Mouse (Mus musculus) left cerebral cortex, postnatal 36 days (tissue): ENCODE measurements around the gene Timm10. TPM values are rescaled to one million over a fixed set of nuclear protein-coding genes. Genes with fewer than 3 reads are reported as not detected.
A peak's percentile ranks its signal among the peaks of the same experiment; 100 is the strongest.
"Not testable (repeated sequence)": the region's sequence is repeated elsewhere in the genome, so short reads cannot be mapped to it uniquely, and the experiment has no call there.

ENCODE experiments used
- DNase-seq, 2 experiments: peaks; one replicate each; pipeline ENCODE4 v3.0.0; 2021 to 2022; ENCODE audit warnings: low spot score in 2 of 2, mixed read lengths in 1 of 2
- intact Hi-C: fragments of 180-260 bp; cut with DNase I; formaldehyde crosslinking; loops from one replicate; pipeline ENCODE4 v1.15.1; 2025
- total RNA-seq, 2 experiments: library from RNA; stranded (reverse); gene quantifications; 2 replicates each; pipeline ENCODE4 v1.2.3; 2021

Gene Timm10
- total RNA-seq = 10 to 100 TPM; 53.8 to 55.9 TPM

DNA sequence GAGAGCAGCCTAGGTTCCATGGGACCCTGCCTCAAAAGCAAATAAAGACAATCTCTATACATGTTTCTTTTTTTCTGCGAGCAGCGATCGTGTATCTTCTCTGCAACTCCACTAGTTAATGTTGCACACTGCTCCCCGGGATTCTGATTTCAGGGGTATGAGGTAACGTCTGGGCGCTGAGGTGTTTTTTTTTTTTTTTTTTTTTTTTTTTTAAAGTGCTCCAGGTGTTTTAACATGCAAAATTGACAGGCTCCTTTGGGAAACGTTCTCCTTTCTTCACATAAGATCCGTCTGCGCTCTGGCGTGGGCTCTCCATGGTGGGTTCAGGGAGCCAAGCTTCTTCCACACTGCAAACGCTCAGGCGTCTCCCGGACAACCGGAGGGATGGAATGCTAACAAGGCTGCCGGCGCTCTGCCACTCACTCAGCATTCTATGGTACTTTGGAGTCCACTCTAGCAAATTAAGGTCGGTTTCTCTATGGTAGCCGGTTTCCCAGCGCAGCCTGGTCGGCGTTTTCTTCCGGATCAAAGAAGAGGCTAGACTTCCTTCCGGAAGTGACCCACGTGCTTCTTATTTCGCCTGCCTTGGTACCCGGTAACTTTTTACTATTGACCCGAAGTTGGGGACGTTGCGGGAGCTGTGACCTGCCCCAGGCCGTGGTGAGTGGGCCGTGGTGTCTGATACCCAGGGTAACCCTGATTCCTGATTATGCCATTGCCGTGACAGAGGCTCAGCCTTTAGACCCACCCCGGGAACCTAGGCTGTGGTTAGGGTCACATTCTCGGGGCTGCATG lies at the start of gene Timm10:
Gene Timm10 (plus strand): TSS at position 510 of the 795 bp plus-strand sequence.
- peak; percentile 85 to 88 for DNase-seq
- intact Hi-C loops = loop anchor here (5.0 kb wide), 1 partner anchor 221 kb away; the partner anchor contains the start of gene Tnks1bp1

DNA sequence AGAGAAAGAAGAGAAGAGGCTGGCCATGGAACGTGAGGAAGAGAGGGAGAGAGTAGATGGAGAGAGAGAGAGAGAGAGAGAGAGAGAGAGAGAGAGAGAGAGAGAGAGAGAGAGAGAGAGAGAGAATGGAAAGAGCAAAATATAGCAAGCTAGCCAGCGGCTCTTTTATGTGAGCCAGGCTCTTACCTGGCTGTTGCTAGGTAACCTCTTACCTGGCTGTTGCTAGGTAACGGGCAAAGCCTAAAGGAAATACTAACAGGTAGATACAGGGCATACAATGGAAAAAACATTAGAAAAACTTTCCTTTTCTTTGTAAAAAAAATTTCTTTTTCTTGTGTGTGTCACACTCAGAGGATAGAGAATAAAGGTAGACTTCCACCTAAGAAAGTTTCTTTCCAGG lies 49.1 kb upstream of the Timm10 start:
- intact Hi-C loops = no loop called here
- no peak for DNase-seq

DNA sequence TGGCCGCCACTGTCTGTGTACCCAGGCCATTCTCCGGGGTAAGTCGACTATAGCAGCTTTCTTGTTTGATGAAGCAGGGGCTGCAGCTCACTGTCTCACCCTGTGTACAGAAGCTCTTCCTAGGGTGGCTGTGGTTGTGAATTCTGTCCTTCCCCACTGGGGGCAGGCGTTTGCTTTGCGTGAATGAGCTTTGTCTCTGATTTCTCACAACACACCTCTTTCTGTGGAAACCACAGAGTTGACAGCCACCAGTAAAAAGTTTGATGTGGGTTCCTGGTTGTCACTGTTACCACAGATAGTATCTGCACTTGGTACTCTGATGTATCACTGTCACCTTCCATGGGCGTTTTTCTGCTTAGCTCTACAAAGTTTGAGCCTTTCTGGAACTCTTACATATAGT lies 47.6 kb upstream of the Timm10 start:
- no peak for DNase-seq
- intact Hi-C loops = no loop called here

DNA sequence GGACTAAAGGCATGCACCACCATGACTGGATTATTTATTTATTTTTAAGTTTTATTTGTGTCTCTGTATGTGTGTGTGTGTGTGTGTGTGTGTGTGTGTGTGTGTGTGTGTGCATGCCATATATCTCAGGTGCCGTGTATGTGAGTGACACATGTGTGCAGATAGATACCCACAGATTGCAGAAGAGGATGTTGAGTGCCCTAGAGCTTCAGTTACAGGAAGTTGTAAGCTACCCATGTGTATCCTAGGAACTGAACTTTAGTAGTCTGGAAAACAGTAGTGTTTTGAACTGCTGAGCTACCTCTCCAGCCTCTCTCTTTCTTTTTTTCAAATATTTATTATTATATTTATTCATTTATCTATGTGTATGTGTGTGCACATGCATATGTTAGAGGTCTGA lies 43.5 kb upstream of the Timm10 start:
- intact Hi-C loops = no loop called here
- no peak for DNase-seq

DNA sequence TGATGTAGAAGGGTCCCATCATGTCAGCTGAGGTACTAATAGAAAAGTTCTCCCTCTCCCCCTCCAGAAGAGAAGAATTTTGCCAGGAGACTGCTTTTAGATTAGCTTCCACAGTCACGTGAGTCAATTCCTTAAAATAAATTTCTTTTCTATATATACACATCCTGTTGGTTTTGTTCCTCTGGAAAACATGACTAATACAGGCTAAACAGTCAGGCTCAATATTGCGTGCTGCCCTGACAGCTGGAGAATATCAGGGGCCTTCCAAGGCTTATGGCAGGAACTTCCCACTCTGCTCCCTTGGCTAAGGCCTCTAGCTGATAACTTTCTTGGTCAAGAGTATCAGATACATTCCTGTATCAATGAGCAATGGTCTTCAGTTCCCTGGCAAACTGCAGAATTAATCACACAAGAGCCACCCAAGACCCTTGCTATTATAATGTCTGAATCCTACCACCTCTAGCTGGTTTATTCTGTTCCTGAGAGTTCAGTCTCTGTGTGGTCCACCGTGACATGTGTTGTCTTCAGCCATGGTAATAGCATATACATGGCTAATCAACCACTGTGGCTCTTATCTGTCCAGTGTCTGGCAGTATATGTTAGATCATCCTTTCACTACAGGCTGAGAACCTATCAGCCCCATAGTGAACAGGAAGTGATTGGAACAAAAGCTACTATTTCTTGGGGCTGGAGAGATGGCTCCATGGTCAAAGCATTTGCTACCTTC lies 42.8 kb upstream of the Timm10 start:
- intact Hi-C loops = no loop called here
- DNase-seq = no peak

DNA sequence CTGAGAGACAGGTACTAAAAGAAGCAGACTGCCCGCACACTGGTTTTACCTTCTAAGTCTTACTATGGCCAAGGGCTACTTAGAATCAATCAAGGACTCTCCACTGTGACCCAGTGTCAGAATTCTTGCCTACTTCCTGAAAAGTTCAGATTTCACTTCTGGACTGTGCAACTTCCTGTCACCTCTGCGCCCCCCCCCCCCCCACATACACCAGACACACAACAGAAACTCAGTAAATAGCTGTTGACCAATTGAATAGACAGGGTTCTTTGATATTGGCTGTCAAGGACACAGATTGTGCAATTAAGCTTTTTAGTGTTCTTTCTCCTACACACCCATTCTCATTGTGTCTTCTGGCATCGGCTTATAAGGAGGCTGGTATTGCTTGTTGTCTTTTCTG lies 38.5 kb upstream of the Timm10 start:
- no peak for DNase-seq
- intact Hi-C loops = no loop called here

DNA sequence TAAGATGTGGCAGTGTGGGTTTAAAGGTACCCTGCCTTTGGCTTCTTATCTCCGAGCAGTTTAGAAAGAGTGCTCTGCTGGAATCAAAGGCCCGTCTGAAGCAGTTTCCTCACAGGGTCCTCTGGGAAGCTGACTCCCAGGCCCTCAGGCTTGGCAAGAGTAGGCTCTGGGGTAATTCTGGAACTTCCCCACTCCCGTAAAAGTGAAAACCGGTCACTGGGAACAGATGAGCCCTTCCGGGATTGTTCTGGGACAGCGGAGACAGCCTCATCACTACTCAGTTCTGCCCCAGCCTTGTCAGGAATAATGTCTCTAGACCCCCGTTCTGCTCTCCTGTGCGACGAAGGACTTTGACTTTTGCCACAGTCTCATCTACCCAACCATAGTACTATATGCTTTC lies 36.4 kb upstream of the Timm10 start:
- DNase-seq = no peak
- intact Hi-C loops = no loop called here

DNA sequence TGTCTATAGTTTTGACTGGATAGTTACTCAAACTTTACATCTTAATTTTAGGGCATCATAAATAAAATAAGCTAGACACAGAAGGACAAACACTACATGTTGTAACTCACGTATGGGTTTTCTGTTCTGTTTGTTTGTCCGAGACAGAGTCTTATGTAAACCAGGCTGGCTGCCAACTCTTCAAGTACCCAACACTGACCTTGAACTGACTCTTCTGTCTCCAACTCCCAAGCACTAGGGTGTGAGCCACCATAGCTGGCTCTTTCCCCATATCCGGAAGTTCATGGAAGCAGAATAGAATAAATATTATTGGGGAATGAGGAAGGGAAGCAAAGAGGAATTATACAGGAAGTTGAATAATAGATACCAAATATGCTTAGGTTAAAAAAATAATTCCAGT lies 34.3 kb upstream of the Timm10 start:
- intact Hi-C loops = no loop called here

DNA sequence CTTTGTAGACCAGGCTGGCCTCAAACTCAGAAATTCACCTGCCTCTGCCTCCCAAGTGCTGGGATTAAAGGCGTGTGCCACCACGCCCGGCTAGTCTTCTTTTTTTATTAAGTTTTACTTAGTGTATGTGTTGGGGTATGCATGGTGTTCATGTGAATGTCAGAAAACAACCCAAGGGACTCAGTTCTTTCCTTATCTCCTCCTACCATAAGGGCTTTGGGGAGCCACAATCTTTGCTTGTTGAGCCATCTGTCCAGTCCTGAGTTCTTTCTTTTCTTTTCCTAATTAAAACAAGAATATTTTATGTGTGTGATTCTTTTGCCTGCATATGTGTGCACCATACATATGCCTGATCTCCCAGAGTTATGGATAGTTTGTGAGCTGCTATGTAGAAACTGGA lies 33.6 kb upstream of the Timm10 start:
- intact Hi-C loops = no loop called here
- DNase-seq = no peak

More for the DNA sequence above, 34.3 kb upstream of the Timm10 start:
- no peak for DNase-seq

DNA sequence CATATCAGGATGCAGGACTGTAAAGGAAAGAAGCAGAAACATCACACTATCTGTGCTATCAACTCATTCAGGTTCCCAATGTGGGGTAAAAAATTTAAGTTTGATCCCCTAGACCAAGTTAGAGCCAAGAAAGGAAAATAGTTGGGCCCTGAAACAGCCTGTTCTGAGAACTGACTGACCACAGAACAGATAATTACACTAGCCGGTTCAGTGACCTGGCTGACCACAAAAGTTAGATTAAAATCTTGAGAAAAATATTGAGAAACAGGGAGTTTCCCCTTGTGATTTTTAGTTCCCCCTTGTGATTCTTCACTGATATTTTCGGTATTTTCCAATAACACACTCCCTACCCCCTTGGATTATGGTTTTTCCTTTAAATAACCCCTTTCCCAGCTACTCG lies 32.9 kb upstream of the Timm10 start:
- DNase-seq = no peak
- intact Hi-C loops = no loop called here

DNA sequence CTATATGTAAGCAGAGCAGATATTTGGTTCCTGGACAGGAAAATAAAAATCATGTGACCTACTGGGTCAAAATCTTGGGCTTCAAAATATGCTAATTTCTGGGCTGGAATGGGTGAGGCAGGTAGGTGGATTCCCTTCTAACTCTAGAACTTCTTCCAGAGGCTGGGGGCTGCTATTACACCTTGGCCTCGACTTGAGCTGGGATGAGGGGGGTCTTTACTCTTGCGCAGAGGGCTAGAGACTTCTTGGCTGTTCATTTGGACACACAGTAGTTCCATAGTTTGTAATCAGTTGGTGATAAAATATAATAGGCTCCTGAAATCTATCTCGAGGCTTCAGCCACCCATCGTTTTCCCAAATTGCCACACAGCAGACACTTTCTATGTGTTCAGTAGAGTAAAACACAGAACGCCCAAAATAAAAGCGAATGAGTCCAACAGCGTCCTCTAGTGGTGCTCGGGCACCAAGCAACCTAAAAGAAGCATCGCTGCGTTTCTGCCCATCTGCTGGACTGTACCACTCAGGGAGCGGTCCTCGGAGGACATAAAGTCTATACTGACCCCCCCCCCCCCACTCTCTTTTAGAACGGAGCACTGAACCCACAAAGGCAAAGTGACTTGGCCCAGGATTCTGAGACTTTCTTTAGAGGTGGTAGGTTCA lies 28.8 kb upstream of the Timm10 start:
- intact Hi-C loops = loop anchor here (5.0 kb wide), 2 partner anchors 56 to 81 kb away; partner anchors contain the start of genes Gm19426 and Zdhhc5
- DNase-seq = peak; percentile 77 to 85

DNA sequence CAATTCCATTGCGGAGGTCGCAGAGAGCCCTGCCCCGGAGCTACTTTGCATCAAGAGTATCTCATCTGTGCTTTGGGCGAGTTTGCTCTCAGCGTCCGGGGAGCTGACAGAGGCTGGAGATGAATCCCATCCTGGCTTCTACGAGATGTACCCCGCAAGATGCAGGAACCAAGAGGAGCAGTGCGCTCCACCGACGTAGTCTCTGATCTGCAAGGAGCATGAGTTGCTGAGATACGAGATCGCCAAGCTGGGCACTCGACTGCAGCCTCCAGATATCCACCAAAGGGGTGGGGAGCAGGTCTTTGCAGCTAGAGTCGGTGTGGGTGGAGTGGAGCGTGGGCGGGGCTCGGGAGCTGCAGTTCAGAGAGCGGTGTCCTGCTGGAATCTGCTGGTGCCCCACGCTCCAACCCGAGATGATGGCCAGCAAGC lies 28.3 kb upstream of the Timm10 start, which contains the start of gene Ube2l6:
Gene Ube2l6 (plus strand): TSS at position 336 of the 429 bp plus-strand sequence.
- intact Hi-C loops = loop anchor here (5.0 kb wide), 2 partner anchors 56 to 81 kb away; partner anchors contain the start of genes Gm19426 and Zdhhc5
- peak; percentile 63 to 67 for DNase-seq

DNA sequence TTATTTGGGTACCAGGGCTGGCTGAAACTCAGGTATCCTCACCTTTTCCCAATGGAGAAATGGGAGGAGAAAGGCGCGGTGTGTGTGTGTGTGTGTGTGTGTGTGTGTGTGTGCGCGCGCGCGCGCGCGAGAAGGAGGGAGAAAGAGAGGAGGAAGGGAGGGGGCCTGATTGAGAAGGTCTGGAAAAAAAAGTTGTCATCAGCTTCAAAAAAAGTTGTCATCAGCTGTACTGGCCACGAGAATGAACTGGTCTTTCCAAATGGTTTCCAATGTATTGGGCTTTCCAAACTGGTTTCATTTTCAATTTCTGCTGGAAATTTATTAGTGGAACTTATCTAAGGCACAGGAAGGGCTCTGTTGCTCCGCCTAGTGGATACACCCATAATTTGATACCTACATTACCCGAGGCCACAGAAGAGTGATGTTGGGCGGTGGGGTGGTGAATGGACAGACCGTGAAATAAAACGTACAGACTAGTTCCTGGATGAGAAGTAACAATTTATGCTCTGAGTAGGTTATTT lies 27.7 kb upstream of the Timm10 start:
- peak; percentile 35 to 63 for DNase-seq
- intact Hi-C loops = loop anchor here (5.0 kb wide), 2 partner anchors 57 to 82 kb away; partner anchors contain the start of genes Gm19426 and Zdhhc5

DNA sequence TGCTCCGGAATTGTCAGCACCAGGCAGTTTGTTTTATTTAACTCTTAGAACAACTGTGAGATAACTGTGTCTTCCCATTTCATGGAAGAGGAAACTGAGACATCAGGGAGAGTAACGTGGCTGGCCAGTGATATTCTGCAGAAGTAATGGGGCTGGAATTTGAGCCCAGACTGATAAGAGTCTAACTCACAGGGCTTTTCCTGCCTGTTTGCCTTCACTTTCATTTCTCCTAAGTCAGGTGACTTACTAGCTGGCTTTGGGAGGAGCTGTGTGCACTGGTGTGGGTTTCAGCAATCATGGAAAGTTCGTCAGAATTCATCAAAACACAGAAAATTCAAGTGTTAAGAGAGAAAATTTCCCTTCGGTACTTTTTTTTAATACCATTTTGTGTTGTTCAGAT lies 26.5 kb upstream of the Timm10 start:
- intact Hi-C loops = no loop called here
- DNase-seq = no peak

DNA sequence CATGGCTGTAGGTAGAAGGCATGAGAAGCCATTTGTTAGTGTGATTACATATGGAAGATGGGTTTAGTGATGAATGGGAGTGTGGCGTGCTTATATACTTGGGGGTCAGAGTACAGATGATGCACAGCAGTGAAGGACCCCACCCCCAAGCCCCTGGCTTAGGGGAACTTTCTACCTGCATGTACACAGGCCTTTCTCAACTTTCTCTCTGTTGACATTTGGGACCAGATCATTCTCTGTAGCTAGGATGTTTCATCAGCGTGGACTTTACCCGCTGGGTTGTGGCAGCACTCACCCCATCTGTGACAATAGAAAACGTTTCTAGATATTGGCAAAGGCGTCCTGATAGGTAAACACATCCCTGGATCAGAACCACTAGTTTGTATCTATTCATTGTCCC lies 25.6 kb upstream of the Timm10 start:
- DNase-seq, intact Hi-C loops: not testable (repeated sequence)

DNA sequence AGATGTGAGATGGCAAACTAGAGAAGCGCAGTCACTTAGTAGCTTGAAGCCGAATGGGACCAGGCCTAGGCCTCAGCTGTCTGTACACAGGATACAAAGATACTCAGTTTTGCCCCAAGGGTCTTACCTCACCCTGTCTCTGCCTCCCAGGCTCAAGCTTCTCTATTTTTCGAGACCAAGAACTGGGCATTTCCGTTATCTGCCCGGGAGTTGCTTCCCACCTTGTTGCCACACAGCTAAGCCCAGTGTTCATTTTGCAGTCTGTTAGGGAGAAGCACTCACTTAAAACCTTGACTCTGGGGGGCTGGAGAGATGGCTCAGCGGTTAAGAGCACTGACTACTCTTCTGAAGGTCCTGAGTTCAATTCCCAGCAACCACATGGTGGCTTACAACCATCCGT lies 22.8 kb upstream of the Timm10 start:
- intact Hi-C loops = no loop called here

DNA sequence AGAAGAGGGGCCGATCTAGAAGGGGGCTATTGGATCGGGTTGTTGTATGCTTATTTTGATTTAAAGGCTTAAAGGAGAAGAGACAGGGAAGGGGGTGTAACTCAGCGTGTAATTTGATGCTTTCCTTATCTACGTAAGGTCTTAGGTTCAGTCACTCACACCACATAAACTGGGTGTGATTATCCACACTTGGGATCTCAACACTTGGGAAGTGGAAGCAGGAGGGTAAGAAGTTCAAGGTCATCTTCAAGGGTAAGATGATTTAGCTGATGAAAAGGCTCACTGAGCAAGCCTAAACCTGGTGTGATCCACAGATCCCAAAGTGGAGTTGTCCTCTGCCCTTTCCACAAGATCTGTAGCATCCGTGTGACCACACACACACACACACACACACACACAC lies 20.3 kb upstream of the Timm10 start:
- DNase-seq = no peak
- intact Hi-C loops = no loop called here

More for the DNA sequence above, 22.8 kb upstream of the Timm10 start:
- DNase-seq = no peak

DNA sequence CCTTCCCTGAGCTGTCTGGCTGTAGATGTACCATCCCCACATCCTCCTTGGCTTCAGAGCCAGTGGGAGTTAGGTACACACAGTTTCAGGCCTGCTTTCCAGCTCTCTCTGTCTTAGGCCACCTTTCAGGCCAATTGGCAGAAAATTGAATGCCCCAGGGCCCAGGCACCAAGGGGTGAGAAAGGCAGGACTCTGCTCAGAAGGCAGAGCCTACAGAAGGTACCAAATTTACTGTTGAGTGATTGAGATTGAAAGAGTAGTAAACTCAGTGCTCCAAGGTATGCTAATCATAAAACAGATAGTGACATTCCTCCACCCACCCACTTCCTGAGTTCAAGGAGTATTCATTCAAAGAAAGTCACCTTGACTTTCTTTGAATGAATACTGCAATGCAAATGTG lies 17.5 kb upstream of the Timm10 start:
- intact Hi-C loops = no loop called here
- no peak for DNase-seq

DNA sequence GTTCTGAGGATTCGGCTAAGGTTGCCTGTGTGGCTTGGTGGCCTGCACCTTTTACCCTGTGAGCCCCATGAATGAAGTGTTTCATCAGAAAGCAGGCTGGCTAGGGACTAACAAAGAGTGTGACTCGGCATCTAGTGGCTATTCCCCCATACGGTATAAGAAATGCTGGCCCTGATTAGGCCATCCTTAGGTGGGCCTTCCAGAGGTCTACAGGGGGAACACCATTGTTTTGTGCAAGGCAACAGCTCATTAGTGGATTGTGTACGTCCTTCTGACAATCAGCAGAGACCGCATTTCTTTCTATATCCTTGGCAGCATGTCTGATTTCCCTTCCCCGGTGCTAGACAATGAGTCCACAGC lies 16.3 kb upstream of the Timm10 start:
- no peak for DNase-seq
- intact Hi-C loops = no loop called here
